21 mouse cellular contexts compared by ENCODE assay signal in genomic region chr10:6020944-6021684, GRCm38 (mm10).
DNase-seq lines count a peak whose midpoint lies in the region; TF ChIP-seq lines count a peak whose summit lies in the region.
"Had no signal": no experiment of that assay in that cellular context is flagged by ENCODE, and none has a peak within 500 bp of the region (broad histone marks: within the 10 kb centered on the region; RNA-seq: fewer than 3 reads in every experiment).

No protein-coding gene starts in this region.

- no peaks in the 10 kb centered on the region for H3K79me2 ChIP-seq in CH12.LX (replicated peaks; ENCODE audit: control insufficient read depth, extremely low read depth, insufficient read depth, poor library complexity, severe bottlenecking)
- H3K79me2 ChIP-seq in heart, adult 2 months (replicated peaks; ENCODE audit: control insufficient read depth, insufficient read depth, low read length) = no peaks in the 10 kb centered on the region

- no peak overlapping the region for H3K27ac ChIP-seq in CH12.LX (ENCODE audit: insufficient read depth, low read depth)
- no peak overlapping the region for H3K27ac ChIP-seq in heart, adult 2 months
- H3K27ac ChIP-seq: hindbrain, embryonic 12.5 days; neural tube, embryonic 13.5 days had no signal

- WGBS in heart, adult 2 months = 22% methylated on average over 9 of the region's 9 CpGs

- no peak overlapping the region for H3K4me2 ChIP-seq in CH12.LX (ENCODE audit: insufficient read depth, low read depth, poor library complexity, severe bottlenecking)
- H3K4me2 ChIP-seq: hindbrain, embryonic 12.5 days; neural tube, embryonic 13.5 days had no signal

- no peak overlapping the region for H3K9ac ChIP-seq in CH12.LX (ENCODE audit: insufficient read depth, low read depth)
- no peak overlapping the region for H3K9ac ChIP-seq in heart, adult 2 months (ENCODE audit: low read depth, low read length)
- H3K9ac ChIP-seq: hindbrain, embryonic 12.5 days; neural tube, embryonic 13.5 days had no signal

- no peaks in the 10 kb centered on the region for H3K9me3 ChIP-seq in CH12.LX (replicated peaks; ENCODE audit: low read length)
- H3K9me3 ChIP-seq: G1E; hindbrain, embryonic 12.5 days; neural tube, embryonic 13.5 days had no signal

- TF ChIP-seq CTCF in CH12.LX (conservative IDR thresholded peaks at IDR 0.05 in 1 of 2, IDR thresholded peaks at IDR 0.05 in 1 of 2; ENCODE audit: low read depth in 2 of 2, low read length in 2 of 2) = no peak
- no peak for TF ChIP-seq CTCF in heart, adult 2 months (IDR thresholded peaks at IDR 0.05)

- in situ Hi-C loops in CH12.LX (cut with MboI; ENCODE audit: low pct_ligation_motif_present, low pct_unique_long_range_greater_than_20kb, low sequenced_read_pairs) = no loop called here

- TF ChIP-seq POLR2A in CH12.LX (IDR thresholded peaks at IDR 0.05; ENCODE audit: low read depth, low read length) = no peak
- TF ChIP-seq POLR2A in heart, adult 2 months (IDR thresholded peaks at IDR 0.05; ENCODE audit: insufficient read depth, low read depth, low read length) = no peak

- no peak overlapping the region for H3K4me3 ChIP-seq in CH12.LX (replicated peaks in 1 of 3; ENCODE audit: low read depth in 2 of 3, low read length in 2 of 3, poor library complexity in 1 of 3)
- H3K4me3 ChIP-seq in heart, adult 2 months = no peak overlapping the region
- H3K4me3 ChIP-seq: erythroblast, embryonic 14.5 days; hindbrain, embryonic 12.5 days; neural tube, embryonic 13.5 days had no signal

- TF ChIP-seq EP300 in CH12.LX (IDR thresholded peaks at IDR 0.05; ENCODE audit: low read length) = no peak
- no peak for TF ChIP-seq EP300 in heart, adult 2 months (IDR thresholded peaks at IDR 0.05; ENCODE audit: insufficient read depth, low read depth, low read length)

- dilution Hi-C loops in CH12.LX (cut with MboI; ENCODE audit: extremely low pct_ligation_motif_present, extremely low pct_unique_long_range_greater_than_20kb, low sequenced_read_pairs) = no loop called here

- H3K36me3 ChIP-seq in CH12.LX (replicated peaks in 1 of 2; ENCODE audit: control insufficient read depth in 1 of 2, insufficient read depth in 1 of 2, low read length in 1 of 2) = no peaks in the 10 kb centered on the region
- H3K36me3 ChIP-seq in heart, adult 2 months (ENCODE audit: control insufficient read depth, insufficient read depth, low read length) = no peaks in the 10 kb centered on the region
- H3K36me3 ChIP-seq: G1E; hindbrain, embryonic 12.5 days; neural tube, embryonic 13.5 days had no signal

- no peaks in the 10 kb centered on the region for H3K27me3 ChIP-seq in CH12.LX (replicated peaks)
- H3K27me3 ChIP-seq in heart, adult 2 months (ENCODE audit: control insufficient read depth, insufficient read depth, low read length) = no peaks in the 10 kb centered on the region
- H3K27me3 ChIP-seq: hindbrain, embryonic 12.5 days; neural tube, embryonic 13.5 days had no signal

- TF ChIP-seq RAD21 in CH12.LX (IDR thresholded peaks at IDR 0.05; ENCODE audit: low read depth, low read length) = no peak

- H3K4me1 ChIP-seq in CH12.LX (ENCODE audit: control insufficient read depth in 1 of 2, insufficient read depth in 2 of 2) = 0 out of 4 replicates have a peak, but pooled peaks cover 0 to 2% of the 10 kb centered on the region in 2 experiments
- peaks cover 2% of the 10 kb centered on the region for H3K4me1 ChIP-seq in heart, adult 2 months (ENCODE audit: control insufficient read depth, insufficient read depth, low read length)
- H3K4me1 ChIP-seq: hindbrain, embryonic 12.5 days; neural tube, embryonic 13.5 days had no signal

- intact Hi-C loops in heart, adult 2 months (cut with DNase I) = no loop called here
- intact Hi-C loops in heart, postnatal 10 days (cut with DNase I) = no loop called here

- peak; percentile 10 for DNase-seq in kidney, postnatal 10 days
- DNase-seq in kidney, adult 18-20 months = no peak
- DNase-seq in CH12.LX (ENCODE audit: extremely low read depth) = no peak
- peak; percentile 33 to 56 for DNase-seq in heart, adult 2 months
- DNase-seq in heart, postnatal 10 days = peak; percentile 51 to 55
- DNase-seq in natural killer cell, adult 2 months (ENCODE audit: low spot score in 2 of 2) = no peak
- DNase-seq in embryo, embryonic 10.5 days (ENCODE audit: low spot score) = no peak
- no peak for DNase-seq in ovary, adult 18-20 months (ENCODE audit: low spot score)
- DNase-seq: adrenal gland, adult 2 months; cerebellum, adult 11 months; gastrocnemius, postnatal 36 days; layer of hippocampus, postnatal 36 days; liver; lung, postnatal 10 days; retina, postnatal 1 day; right cerebral cortex, postnatal 4 days; thymus, postnatal 14 days had no signal

TF ChIP-seq in CH12.LX, 34 proteins besides CTCF, POLR2A, EP300 and RAD21:
- TF ChIP-seq TCF12 (IDR thresholded peaks at IDR 0.05; ENCODE audit: low read depth, low read length) (no peak), MAX (IDR thresholded peaks at IDR 0.05; ENCODE audit: low read length) (peak; percentile 66; the same call in 1 of the 2 replicates)
TF ChIP-seq in CH12.LX: peak in this region for 1.

Comparison
In these comparisons a context has a peak if more than half of its experiments do, and no peak if none do; other contexts are left out.
1. DNase-seq: peak in kidney, postnatal 10 days (single experiment), heart, adult 2 months (2 of 2) and heart, postnatal 10 days (2 of 2); none in kidney, adult 18-20 months (single experiment), CH12.LX (single experiment), natural killer cell, adult 2 months (0 of 2), embryo, embryonic 10.5 days (single experiment) and ovary, adult 18-20 months (single experiment).